Mouse (Mus musculus) right cerebral cortex, adult 2 months (tissue): ENCODE results near the gene Plekhh2.

Experiments used
- DNase-seq, 2 experiments: peaks; one replicate each; pipeline ENCODE4 v3.0.0; 2021 to 2022; ENCODE audit warnings: low spot score in 2 of 2

Plekhh2 gene

DNA sequence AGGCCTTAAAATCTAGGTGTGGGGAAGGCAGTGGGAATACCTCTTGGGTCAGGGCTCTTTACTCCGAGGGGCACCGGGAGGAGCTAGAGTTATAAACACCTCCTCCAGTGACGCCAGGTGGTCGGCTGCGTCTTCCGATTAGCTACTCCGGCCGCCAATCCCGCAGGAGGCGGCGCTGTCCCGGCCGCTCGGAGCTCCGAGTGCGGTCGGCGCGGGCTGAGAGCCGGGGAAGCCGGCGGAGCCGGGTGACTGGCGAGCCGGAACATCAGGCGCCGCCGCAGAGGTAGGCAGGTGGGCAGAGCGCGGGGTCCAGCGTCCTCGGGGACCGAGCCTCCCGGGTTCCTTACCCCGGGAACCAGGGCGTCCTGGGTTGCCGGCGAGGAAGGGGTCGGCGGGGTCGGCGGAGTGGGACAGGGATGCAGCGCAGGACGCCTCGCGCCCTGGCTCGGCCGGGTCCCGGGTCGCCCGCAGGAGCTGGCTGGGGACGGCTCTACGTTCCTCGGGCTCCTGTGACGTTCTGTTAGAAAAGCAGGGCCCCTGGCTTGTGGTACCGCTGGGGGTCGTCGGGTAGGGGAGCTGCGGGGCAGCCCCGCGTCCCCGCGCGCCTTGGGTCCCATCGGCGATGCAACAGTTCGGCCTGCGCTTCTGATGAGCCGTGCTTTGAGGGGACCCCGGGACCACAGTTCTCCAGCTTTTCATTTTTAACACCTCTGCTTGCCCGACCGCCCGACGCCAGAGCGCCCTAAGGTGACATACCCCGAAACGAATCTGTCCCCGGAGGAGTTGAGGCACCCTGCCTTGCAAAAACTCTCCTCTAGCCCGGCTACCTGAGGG, at the start of gene Plekhh2:
Plekhh2 (plus strand) TSS at position 214 of the 834 bp plus-strand sequence.
- DNase-seq, result peak; percentile 83 to 84

DNA sequence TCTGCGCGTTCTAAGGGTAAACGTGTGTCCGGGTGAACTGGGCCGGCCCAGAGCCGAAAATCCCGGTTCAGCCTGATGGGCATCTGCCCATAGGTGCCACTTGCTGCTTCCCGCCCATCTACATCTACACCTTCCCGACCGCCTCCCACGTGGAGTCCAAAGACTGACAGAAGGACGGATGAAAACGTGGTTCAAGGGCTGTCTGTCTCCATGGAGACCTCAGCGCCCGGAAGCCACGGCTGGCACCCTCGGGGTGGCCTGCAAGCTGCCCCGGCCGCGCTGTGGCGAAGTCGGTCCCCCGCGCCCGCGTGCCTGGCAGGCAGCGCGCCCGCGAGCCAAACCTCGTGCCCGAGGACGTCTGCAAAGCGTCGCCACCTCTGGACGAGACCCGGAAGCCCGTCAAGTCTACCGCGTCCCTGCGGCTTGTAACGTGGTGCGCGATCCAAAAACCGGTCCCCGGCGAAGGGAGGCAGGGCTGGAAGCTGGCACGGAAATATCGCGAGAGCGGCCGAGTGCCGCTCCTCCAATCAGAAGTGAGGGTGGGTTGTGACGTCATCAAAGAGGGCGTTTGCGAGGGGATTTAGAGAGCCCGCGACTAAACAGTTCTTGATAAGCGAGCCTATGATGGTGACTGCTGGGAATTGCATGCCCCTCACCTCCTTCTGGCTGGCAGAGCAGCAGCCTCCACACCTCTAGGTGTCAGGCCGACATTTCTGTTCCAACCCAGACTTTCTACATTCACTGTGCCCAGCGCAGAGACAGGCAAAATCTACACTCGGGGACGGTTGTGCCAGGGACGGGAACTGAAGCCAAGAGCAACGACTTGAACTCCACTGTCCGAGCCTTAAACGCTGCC, 45.7 kb upstream of the Plekhh2 start, which contains the start of gene Thada:
Thada (minus strand) TSS at position 453 of the 856 bp plus-strand sequence.
- DNase-seq, result peak; percentile 98 to 99

GRCm38 (mm10) chr17:84474312-84474711, 37.4 kb upstream of the Plekhh2 start:
- DNase-seq, result peak; percentile 23 to 35

- no peak for DNase-seq
These were observed 34.5 kb upstream of the Plekhh2 start for GRCm38 (mm10) chr17:84477176-84477575.

DNA sequence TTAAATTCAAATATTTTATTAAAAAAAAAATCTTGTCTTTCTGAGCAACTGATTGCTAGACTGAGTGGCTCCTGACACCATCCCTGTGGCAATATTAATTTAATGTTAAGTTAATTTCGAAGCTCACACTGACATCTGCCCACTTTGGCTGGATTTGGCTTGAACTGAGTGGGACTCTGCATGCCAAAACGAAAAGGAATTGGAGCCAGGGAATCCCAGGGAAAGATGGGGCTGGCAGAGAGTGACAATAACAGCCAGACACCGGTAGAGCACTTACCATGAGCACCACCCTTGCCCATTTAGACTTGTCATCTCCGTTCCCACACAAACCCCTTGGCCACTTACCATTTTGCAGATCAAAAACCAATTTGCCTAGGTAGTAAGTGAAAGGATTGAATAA, 33.4 kb upstream of the Plekhh2 start:
- DNase-seq, result no peak

DNA sequence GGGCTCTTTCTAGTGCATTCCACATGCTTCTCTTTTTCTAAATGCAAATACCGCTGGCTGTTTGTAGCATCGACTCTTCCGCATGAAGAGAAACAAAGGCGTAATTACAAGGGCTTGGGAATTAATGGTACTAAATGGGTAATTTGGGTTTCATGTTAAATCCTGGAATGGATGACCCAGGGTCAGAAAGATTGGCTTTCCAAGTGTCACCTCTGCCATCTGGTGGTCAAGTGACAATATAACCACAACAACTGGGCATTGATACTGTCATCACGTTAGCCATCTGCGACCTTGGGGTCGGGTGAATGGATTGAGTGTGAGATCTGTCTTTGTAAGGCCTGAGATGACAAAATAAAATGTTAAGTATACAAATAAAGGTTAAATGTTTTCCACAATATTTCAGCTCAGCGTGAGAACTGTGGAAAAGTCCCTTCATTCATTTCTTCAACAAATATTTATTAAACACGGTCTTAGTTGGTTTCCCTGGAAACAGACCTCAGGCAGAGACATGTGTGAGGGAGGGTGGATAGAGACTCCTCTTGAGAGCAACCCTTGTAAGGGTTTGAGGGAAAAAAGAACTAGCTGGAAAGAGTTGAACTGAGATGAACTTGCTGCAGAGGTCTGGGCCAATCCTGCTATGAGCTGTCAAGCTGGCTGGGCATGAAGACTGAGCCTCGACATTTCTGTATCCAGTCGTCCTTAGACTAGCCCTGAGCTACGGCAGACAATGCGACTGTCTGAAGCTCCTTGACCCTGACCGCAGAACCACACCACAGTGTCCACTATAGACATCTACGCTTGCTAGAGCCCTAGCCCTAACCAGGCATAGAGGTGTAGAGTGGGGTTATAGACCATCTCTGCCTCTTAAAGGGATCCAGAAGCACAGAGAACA, 31.0 kb upstream of the Plekhh2 start:
- peak in 1 of 2 experiments; percentile 20 for DNase-seq

DNA sequence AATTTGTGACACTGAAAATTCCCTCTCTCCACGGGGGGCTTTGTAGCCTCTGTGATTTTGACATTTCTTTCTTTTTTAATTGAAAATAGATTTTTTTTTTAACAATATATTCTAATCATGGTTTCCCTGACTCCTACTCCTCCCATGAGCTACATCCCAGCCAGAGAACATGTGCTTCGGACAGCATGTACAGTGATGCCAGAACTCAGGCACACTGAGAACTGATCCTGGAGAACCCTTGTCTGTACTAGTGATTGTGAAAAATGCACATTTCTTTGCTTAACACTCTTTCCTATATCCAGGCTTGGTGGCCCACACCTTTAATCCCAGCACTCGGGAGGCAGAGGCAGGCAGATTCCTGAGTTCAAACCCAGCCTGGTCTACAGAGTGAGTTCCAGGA, 28.9 kb upstream of the Plekhh2 start:
- no peak for DNase-seq

GRCm38 (mm10) chr17:84483673-84484320, 27.9 kb upstream of the Plekhh2 start:
- no peak for DNase-seq

- no peak for DNase-seq
These were observed 24.3 kb upstream of the Plekhh2 start for GRCm38 (mm10) chr17:84487415-84487814.

DNA sequence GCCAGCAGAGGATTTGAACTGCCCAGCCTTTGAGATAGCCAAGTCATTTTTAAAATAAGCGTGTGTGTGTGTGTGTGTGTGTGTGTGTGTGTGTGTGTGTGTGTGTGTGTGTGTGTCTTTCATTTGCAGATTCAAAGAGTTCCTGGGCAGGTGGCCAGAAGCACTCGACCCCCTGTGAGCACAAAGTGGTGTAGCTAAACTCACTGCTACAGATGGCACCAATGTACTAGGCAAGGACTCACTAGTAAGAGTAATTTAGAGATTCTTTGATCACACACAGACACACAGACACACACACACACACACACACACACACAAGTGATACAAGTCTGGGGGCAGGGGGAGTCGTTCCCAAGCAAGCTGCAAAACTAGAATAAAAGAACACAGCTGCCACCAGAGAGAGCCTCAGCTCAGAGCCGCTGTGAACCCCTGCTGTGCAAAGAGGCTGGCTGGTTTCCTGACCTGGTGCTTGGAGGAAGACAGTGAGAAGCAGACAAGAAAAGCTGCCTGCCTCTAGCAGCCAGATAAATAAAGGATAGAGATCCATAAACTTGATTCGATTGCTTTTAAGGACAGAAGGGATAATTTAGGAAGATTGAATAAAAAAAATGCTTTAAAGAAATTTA, 19.3 kb upstream of the Plekhh2 start:
- no peak for DNase-seq

GRCm38 (mm10) chr17:84497026-84497425, 14.7 kb upstream of the Plekhh2 start:
- no peak for DNase-seq

GRCm38 (mm10) chr17:84497559-84497958, 14.1 kb upstream of the Plekhh2 start:
- DNase-seq, result no peak

DNA sequence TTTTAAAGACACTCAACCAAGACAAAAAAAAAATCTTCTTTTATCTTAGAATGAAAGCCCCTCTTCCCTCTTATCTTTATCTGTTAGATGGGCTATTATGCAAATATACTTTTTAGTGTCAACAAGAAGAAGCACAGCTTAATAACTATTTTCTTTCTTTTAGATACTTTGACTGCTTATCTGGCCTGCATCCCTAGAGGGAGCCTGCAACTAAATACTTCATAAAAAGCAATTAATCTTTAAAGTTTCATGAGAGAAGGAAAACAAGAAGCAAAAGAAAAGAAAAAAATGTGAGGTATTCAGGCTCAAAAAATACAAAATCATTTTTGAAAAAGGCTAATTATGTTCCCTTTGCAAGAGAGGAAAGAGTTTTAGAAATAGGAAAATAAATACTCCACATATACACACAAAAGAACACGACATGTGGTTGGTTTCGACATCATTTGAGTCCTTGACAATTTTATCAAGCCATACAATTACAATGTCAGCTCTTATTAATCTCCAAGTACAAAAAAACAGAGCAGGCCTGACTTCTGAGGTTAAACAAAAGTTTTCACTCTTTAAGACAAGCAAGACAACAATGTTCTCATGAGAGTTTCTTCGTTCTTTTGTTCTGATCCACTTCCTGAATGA, 13.6 kb upstream of the Plekhh2 start:
- DNase-seq, result no peak

DNA sequence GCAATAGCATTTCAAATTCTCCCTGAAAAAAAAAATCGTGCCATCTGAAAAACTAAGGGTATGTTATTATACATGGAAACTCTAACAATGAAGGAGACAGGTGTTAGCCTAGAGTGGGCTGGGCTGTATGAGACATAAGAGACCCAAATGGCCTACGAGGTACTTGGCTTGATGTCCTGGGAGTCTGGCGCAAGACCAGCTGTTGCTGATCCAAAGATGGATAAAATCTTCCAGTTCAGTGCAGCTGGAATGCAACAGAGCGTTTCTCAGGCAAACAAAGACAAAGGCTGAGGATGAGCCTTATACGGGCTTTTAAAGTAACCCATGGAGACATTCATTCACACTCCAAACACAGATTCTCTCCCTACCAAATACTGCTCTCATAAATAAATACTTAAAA, 13.1 kb upstream of the Plekhh2 start:
- no peak for DNase-seq

- DNase-seq, result no peak
These were observed 9.4 kb upstream of the Plekhh2 start for GRCm38 (mm10) chr17:84502341-84502740.

DNA sequence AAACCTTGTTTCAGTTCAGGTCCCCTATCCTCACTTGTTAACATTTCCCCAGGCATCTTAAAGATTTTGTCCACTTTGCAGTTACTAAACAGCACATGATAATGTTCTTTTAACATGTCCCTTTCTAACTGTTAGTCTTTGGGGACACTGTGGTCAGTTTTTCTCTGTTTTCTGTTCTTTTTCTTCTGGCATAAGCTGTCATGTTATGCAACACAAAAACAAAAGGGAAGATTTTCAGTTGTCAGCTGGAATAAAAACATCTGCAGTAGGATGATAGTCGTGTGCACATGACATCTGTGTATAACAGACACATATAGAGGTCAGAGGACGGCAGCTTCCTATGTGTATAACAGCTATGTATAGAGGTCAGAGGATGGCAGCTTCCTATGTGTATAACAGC, 5.8 kb upstream of the Plekhh2 start:
- DNase-seq, result no peak

DNA sequence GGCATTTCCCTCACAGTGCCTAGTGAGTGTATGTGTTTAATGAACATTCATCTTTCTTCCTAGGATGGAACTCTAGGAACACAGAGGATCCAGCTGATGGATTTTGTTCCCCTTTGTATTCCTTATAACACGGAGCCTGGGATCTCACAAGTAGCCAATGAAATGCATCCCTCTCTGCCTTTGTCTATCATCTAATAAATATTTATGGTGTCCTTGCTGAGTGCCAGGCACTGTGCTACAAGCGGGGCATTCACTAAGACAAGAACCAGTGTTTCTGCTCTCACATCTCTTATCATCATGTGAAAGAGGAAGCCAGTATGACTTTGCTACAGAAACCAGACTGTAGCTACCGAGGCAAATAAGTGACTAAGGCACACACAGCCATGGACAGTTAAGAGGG, 3.0 kb upstream of the Plekhh2 start:
- no peak for DNase-seq

DNA sequence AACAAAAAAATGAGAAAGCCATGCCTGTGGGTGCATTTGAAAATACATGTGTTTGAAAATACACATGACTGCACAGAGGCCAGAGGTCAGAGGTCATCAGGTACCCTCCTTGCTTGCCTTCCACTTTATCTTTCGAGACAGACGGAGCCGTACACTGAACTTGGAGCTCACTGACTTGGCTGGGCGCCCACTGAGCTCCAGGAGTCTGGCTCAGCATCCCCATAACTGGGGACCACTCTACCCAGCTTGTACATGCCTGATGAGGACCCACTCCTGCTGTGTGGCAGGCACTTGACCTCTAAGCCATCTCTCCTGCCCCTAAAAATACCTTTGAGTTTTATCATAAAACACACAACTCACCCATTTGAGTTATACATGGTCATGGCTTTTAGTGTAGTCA, 2.5 kb upstream of the Plekhh2 start:
- no peak for DNase-seq

GRCm38 (mm10) chr17:84510355-84510754, 1.3 kb upstream of the Plekhh2 start:
- DNase-seq, result peak; percentile 77

GRCm38 (mm10) chr17:84510961-84511639, 595 bp upstream of the Plekhh2 start:
- DNase-seq, result no peak
